Mouse (Mus musculus) cerebellum, adult 2 months (tissue): ENCODE results near the gene Tbata. TPM values are rescaled to one million over a fixed set of nuclear protein-coding genes. Genes with fewer than 3 reads are reported as not detected.
A peak's percentile ranks its signal among the peaks of the same experiment; 100 is the strongest.

Source experiments
- DNase-seq, 2 experiments: peaks; one replicate each; pipeline ENCODE4 v3.0.0; 2021
- H3K27ac ChIP-seq: fragments of 200-500 bp; 2 replicates; pipeline ENCODE4 v1.5.1; 2012; ENCODE audit warnings: low read length, control low read depth, inconsistent platforms; ENCODE audit not compliant: insufficient read depth
- H3K27me3 ChIP-seq: fragments of 200-500 bp; 2 replicates; pipeline ENCODE4 v1.6.1; 2012; ENCODE audit warnings: inconsistent platforms, mild to moderate bottlenecking, low read length, moderate library complexity; ENCODE audit not compliant: control insufficient read depth, insufficient read depth
- H3K4me1 ChIP-seq: fragments of 200-500 bp; 2 replicates; pipeline ENCODE4 v1.6.1; 2011; ENCODE audit warnings: low read length; ENCODE audit not compliant: control insufficient read depth, insufficient read depth
- H3K4me3 ChIP-seq: fragments of 200-500 bp; replicated peaks from 2 replicates; pipeline ENCODE3; 2011; ENCODE audit warnings: mild to moderate bottlenecking, low read depth, low read length, control low read depth; ENCODE audit not compliant: insufficient read depth
- CTCF ChIP-seq: fragments of 200-500 bp; IDR thresholded peaks from 2 replicates; pipeline ENCODE4 v1.5.1; 2011; ENCODE audit warnings: low read depth, mild to moderate bottlenecking, control low read depth, low read length, moderate library complexity, borderline replicate concordance; ENCODE audit not compliant: insufficient read depth
- POLR2A ChIP-seq: fragments of 200-500 bp; IDR thresholded peaks from 2 replicates; pipeline ENCODE4 v1.6.1; 2011; ENCODE audit warnings: low read length, control low read depth, borderline replicate concordance; ENCODE audit not compliant: insufficient read depth
- WGBS: fragments of 180-500 bp; shearing (Covaris S2); methylation state at CpG from one replicate; pipeline ENCODE4 v1.1.7; 2018; 5-methylcytosine and 5-hydroxymethylcytosine counted together
- polyA plus RNA-seq: library from polyadenylated mRNA; depleted of rRNA; stranded (reverse); fragments of >200 nt; gene quantifications from 2 replicates; pipeline ENCODE4 v1.2.3, GENCODE M21; 2012; rRNA removed

Tbata gene
- 38.2 and 43.5 TPM in 2 replicates for polyA plus RNA-seq

DNA sequence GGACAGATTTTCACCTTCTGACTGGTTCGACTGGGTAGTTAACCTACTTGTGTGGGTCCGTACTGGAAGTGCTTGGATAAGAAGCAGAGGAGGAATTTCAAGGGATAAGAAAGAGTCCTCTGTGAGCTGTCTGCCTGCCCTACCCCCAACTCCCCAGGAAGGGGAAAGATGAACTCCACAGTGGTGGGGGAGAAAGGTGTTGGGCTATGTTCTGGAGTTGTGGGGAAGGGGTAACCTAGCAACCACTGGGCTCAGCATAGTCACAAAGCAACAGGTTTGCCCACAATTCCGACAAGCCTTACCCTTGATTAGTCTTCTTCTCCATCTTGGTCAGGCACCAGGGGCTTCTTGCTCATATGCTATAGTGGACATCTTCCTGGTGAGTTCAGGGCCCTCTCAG, at the start of gene Tbata:
TSS of gene Tbata (plus strand) at position 301 of the 400 bp plus-strand sequence.
- DNase-seq = no peak
- Histone ChIP-seq H3K27me3 (no peaks in the 10 kb centered on the region), H3K4me1 (peaks cover 13% of the 10 kb centered on the region), H3K27ac (no peak within 1 kb of the TSS), H3K4me3 (no peak within 1 kb of the TSS)
- TF ChIP-seq CTCF (no peak), POLR2A (no peak)
- WGBS = 91% methylated on average over 3 of the region's 3 CpGs

DNA sequence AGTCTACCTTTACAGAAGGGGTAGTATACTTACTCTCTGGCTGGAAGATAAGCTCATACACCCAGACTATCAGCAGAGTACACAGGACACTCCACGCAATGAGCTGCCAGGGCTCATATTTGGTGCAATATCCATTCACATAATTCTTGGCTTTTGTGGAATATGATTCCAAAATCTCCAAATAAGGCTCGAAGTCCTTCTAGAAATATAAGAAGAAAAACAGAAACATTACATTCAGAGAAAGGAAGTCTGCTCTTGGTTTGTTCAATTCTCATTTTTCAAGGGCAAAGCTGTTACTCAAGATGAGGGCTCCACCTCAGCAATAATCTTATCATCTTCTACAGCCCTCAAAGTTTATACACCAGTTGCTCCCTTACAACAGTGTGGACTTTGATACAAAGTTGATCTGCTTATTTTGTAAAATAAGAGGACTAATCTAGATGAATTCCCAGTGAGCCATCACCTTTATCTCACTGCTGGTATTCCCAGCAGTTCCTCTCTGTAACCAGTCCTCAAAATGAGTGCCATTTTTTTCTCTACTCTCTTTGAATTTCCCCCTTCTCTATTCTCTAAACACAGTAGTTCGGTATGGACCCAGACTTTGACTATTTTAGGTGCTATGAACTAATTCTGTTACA, 48.4 kb upstream of the Tbata start:
- Histone ChIP-seq H3K4me3 (no peak overlapping the region), H3K27me3 (no peaks in the 10 kb centered on the region), H3K27ac (no peak overlapping the region), H3K4me1 (no peaks in the 10 kb centered on the region)
- TF ChIP-seq CTCF (no peak), POLR2A (no peak)
- WGBS = 92% methylated on average over 3 of the region's 3 CpGs
- DNase-seq = no peak

DNA sequence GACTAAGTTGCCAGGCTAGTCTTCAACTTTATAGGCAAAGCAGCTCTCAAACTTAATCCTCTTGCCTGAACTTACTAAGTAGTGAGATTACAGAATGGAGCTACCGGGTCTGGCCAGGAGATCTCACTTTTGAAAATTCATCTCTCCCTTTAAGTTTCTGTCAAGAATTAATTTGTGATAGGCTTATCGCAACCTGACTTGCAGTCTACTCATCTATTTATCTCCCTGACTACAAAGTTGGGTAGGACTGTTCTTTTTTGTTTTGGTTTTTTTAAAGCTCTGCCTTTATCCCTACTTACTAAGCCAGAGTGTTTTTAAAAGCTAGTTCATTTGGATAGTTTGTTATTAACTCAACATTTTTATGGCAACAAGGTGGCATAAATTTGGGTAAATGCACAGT, 47.3 kb upstream of the Tbata start:
- Histone ChIP-seq H3K27me3 (no peaks in the 10 kb centered on the region), H3K4me1 (no peaks in the 10 kb centered on the region; the same call in 1 of the 2 replicates), H3K4me3 (no peak overlapping the region), H3K27ac (no peak overlapping the region)
- TF ChIP-seq POLR2A (no peak), CTCF (no peak)
- DNase-seq = no peak
- WGBS = 97% methylated on average over 2 of the region's 2 CpGs

DNA sequence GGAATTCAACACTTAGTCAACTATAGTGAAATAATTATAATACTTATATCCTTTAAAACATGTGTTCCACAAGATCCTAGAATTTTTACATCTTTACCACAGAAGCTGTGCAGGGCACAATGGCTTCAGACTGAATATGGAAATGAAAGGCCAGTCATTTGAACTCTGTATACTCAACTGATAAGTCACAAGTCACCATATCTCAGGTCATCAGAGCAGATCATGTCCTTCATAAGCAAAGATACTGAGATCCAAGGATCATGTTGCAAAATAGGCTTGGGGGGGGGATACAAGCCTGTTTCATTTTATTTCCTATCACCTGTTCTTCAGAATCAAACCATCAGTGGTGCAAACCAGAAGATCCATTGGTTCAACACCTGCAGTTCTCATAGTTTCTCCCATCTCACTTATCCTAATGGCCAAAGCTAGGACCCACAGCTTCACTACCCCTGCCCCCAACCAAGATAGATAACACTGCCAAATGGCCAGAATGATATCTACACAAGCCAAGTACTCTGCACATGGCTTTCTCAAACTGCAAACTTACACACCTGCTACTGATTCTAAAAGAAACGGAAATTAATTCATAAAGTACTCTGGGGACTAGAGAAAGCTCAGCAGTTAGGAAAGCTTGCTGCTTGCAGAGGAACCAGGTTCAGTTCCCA, 42.9 kb upstream of the Tbata start:
- 61% methylated on average over 1 of the region's 1 CpGs for WGBS
- no peak overlapping the region for H3K4me3 ChIP-seq
- DNase-seq = no peak
- no peaks in the 10 kb centered on the region for H3K27me3 ChIP-seq
- no peak overlapping the region for H3K27ac ChIP-seq
- H3K4me1 ChIP-seq = peaks cover 7% of the 10 kb centered on the region; the same call in 1 of the 2 replicates
- TF ChIP-seq POLR2A = no peak
- no peak for TF ChIP-seq CTCF

DNA sequence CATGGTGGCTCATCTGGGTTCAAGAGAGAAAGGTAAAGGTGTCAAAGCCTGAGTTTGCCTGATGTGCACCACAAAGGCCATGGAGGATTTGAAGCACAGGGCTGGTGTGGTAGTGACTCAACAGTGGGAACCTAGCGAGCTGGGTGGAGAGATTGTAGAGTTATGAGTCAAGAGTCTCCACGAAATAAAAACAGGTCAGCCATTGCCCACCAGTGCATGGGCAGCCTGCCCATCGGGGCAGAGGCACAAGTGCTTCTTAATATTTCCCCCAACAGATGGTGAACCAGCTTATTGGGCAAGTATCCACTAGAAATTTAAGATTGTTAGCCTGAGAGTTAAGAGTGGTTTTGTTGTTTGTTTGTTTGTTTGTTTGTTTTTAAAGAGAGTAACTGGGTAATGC, 40.8 kb upstream of the Tbata start:
- WGBS = 21% methylated on average over 3 of the region's 3 CpGs
- peak; percentile 40 to 63 for DNase-seq
- H3K4me1 ChIP-seq = peaks cover 7% of the 10 kb centered on the region; the same call in 1 of the 2 replicates
- H3K27me3 ChIP-seq = no peaks in the 10 kb centered on the region
- H3K4me3 ChIP-seq = no peak overlapping the region
- no peak for TF ChIP-seq POLR2A
- TF ChIP-seq CTCF = no peak
- H3K27ac ChIP-seq = no peak overlapping the region

DNA sequence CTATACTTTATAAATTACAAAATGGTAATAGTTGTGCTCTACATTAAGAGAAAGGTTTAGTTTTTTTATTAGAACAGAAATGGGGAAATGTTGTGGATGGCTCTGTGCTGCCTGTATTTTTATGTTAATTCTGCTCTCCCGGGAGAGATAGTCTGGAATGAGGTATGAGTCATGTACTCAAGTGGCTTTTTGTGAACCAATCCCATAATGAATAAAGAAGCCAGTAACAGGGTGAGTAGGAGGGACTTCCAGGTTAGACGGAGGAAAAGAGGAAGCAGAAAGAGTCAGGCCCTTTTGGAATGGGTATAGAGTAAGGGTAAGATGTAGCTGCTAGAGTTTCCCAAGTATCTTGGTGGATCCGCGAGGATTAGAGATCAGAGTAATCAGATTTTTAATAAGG, 37.7 kb upstream of the Tbata start:
- Histone ChIP-seq H3K27me3 (no peaks in the 10 kb centered on the region), H3K4me1 (peaks cover 7% of the 10 kb centered on the region; the same call in 1 of the 2 replicates), H3K4me3 (no peak overlapping the region), H3K27ac (no peak overlapping the region)
- WGBS = 79% methylated on average over 4 of the region's 4 CpGs
- TF ChIP-seq POLR2A = no peak
- no peak for TF ChIP-seq CTCF
- no peak for DNase-seq

DNA sequence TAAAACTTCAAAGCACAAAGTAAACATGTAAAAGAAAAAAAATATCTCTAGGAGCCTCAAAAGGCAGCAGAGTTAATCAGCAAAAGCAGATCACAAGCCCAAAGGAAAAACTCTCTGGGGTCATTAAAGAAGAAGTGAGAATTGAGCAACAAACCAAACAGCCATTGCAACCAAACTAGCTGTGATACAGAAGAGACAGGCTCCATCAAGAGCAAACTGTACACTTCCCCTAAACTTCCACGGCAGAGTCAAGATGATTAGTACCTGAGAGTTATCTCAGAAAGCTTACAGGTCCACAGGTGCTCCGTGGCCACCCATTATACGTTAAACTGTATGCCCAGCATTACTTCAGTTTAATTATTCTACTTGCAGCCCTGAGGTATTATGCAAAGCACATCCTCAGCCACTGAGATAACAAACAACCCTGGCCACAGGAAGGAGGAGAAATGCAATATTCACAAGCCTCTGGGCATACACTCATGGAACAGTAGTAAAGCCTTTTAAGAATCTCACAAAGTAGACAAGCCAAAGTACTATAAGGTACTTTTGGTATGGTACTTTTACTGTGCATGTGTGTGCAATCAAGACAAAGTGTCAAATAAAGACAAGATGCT, 36.4 kb upstream of the Tbata start:
- TF ChIP-seq POLR2A (no peak), CTCF (no peak)
- 76% methylated on average over 3 of the region's 3 CpGs for WGBS
- no peak overlapping the region for H3K27ac ChIP-seq
- no peaks in the 10 kb centered on the region for H3K27me3 ChIP-seq
- H3K4me3 ChIP-seq = no peak overlapping the region
- H3K4me1 ChIP-seq = 0 out of 2 replicates have a peak, but pooled peaks cover 7% of the 10 kb centered on the region
- DNase-seq = no peak

DNA sequence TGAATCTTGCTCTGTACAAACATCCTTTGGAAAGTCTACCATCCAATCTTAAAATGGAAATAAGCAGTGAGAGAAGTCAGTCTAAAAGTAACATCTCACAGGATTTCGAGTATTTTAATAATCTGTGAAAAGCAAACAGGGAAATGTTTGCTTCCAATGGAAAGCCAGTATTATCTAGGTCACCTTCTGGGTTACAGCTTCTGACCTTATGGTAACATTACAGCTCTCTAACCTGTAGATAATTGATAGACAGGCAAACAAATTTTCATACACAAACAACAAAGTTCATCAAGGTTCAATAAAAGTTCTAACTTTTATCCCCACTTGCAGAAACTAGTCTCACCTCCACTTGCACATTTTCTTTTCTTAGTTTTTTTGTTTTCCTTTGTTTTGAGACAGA, 34.2 kb upstream of the Tbata start:
- DNase-seq = no peak
- no peaks in the 10 kb centered on the region for H3K27me3 ChIP-seq
- no peak overlapping the region for H3K27ac ChIP-seq
- no peak for TF ChIP-seq CTCF
- no peak for TF ChIP-seq POLR2A
- no peaks in the 10 kb centered on the region for H3K4me1 ChIP-seq
- H3K4me3 ChIP-seq = no peak overlapping the region
- WGBS = 48% methylated on average over 1 of the region's 1 CpGs
